In the genomic region with DNA sequence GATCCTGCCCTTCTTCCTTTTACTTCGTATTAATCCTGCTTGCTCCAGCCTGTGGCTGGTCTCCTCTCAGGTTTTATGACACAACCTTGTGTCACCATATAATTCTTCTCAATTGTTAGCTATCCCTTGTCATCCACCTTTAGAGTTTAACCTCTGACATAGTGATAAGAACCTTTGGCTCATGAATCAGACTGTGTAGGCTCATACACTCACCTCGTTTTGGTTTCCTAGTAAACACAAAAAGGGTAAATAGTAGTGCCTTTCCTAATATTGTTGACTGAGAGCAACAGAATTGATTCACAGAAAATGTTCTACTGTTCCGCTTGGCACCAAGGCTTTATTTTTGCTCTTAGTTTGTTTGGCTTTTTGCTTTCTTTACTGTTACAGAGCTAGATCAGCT, we compare ENCODE assay signal across 21 mouse cellular contexts.
DNase-seq lines count a peak whose midpoint lies in the region; ATAC-seq and TF ChIP-seq lines count a peak whose summit lies in the region.
"Had no signal": no experiment of that assay in that cellular context is flagged by ENCODE, and none has a peak within 500 bp of the region (broad histone marks: within the 10 kb centered on the region; RNA-seq: fewer than 3 reads in every experiment).

No protein-coding gene starts in this region.

- no peaks in the 10 kb centered on the region for H3K36me3 ChIP-seq in liver, adult 2 months (ENCODE audit: control insufficient read depth, insufficient read depth, low read length)
- H3K36me3 ChIP-seq in liver, embryonic 16.5 days (ENCODE audit: control insufficient read depth, insufficient read depth): no peaks in the 10 kb centered on the region
- no peaks in the 10 kb centered on the region for H3K36me3 ChIP-seq in liver, embryonic 12.5 days
- no peaks in the 10 kb centered on the region for H3K36me3 ChIP-seq in liver, postnatal 0 days (replicated peaks; ENCODE audit: insufficient read depth, low read length)
- H3K36me3 ChIP-seq in liver, embryonic 11.5 days (ENCODE audit: control insufficient read depth, insufficient read depth, low read length): no peaks in the 10 kb centered on the region
- H3K36me3 ChIP-seq: G1E had no signal

- WGBS in liver, adult 2 months: 17% methylated on average over 3 of the region's 3 CpGs
- WGBS in liver, embryonic 16.5 days (ENCODE audit: insufficient replicate concordance): 51% methylated on average over 3 of the region's 3 CpGs
- 55% methylated on average over 3 of the region's 3 CpGs for WGBS in liver, embryonic 12.5 days (ENCODE audit: insufficient replicate concordance)
- WGBS in liver, postnatal 0 days (ENCODE audit: insufficient replicate concordance): 51% methylated on average over 3 of the region's 3 CpGs
- WGBS in liver, embryonic 11.5 days: 70% methylated on average over 3 of the region's 3 CpGs

- no peaks in the 10 kb centered on the region for H3K9me3 ChIP-seq in liver, embryonic 16.5 days (replicated peaks; ENCODE audit: control insufficient read depth, low read length)
- no peaks in the 10 kb centered on the region for H3K9me3 ChIP-seq in liver, embryonic 12.5 days (replicated peaks)
- H3K9me3 ChIP-seq in liver, postnatal 0 days (ENCODE audit: low read length): no peaks in the 10 kb centered on the region
- H3K9me3 ChIP-seq in liver, embryonic 11.5 days (ENCODE audit: control insufficient read depth, low read length): no peaks in the 10 kb centered on the region
- H3K9me3 ChIP-seq: G1E had no signal

- no peak for TF ChIP-seq EP300 in liver, postnatal 0 days (IDR thresholded peaks at IDR 0.05; ENCODE audit: low read depth)

- ATAC-seq in liver, embryonic 16.5 days (ENCODE audit: low read depth): 0 out of 2 replicates have a peak, but pooled peaks have one; percentile 13
- ATAC-seq in liver, embryonic 12.5 days: no peak
- ATAC-seq in liver, postnatal 0 days: peak; percentile 79
- no peak for ATAC-seq in liver, embryonic 11.5 days (replicated peaks; ENCODE audit: low FRiP score)
- ATAC-seq: activated CD4-positive, CD25-positive, alpha-beta regulatory T cell, adult 4 months; CD4-positive, CD25-positive, alpha-beta regulatory T cell, adult 4 months; Patski had no signal

- no peak overlapping the region for H3K9ac ChIP-seq in liver, adult 2 months (ENCODE audit: low read depth, low read length)
- no peak overlapping the region for H3K9ac ChIP-seq in liver, embryonic 16.5 days (ENCODE audit: low read depth, low read length)
- no peak overlapping the region for H3K9ac ChIP-seq in liver, embryonic 12.5 days
- no peak overlapping the region for H3K9ac ChIP-seq in liver, postnatal 0 days (replicated peaks)
- H3K9ac ChIP-seq in liver, embryonic 11.5 days (ENCODE audit: low read depth, low read length): no peak overlapping the region

- peaks cover 14% of the 10 kb centered on the region; the same call in 1 of the 2 replicates for H3K4me1 ChIP-seq in liver, adult 2 months (ENCODE audit: control insufficient read depth, insufficient read depth, low read length)
- no peaks in the 10 kb centered on the region for H3K4me1 ChIP-seq in liver, embryonic 16.5 days (ENCODE audit: control insufficient read depth, low read depth, low read length)
- no peaks in the 10 kb centered on the region for H3K4me1 ChIP-seq in liver, embryonic 12.5 days
- H3K4me1 ChIP-seq in liver, postnatal 0 days (ENCODE audit: insufficient read depth): no peaks in the 10 kb centered on the region
- H3K4me1 ChIP-seq in liver, embryonic 11.5 days (replicated peaks; ENCODE audit: control insufficient read depth, insufficient read depth, low read length): no peaks in the 10 kb centered on the region

- peak; percentile 86 for DNase-seq in liver, adult 2 months (ENCODE audit: extremely low read depth, low read depth, low spot score)
- no peak for DNase-seq in liver
- DNase-seq in liver, postnatal 0 days: no peak
- DNase-seq in liver, embryonic 11.5 days (ENCODE audit: low spot score): no peak
- DNase-seq: adrenal gland, adult 2 months; adrenal gland, adult 8-10 months; adrenal gland, postnatal 10 days; adrenal gland, postnatal 14 days; adrenal gland, postnatal 25 days; adrenal gland, postnatal 36 days; B cell, adult 2 months; cerebellum, adult 11 months; cerebellum, adult 11-12 months; cerebellum, adult 18-20 months had no signal

- H3K4me2 ChIP-seq in liver, embryonic 16.5 days (ENCODE audit: low read depth, low read length): no peak overlapping the region
- H3K4me2 ChIP-seq in liver, embryonic 12.5 days: no peak overlapping the region
- no peak overlapping the region for H3K4me2 ChIP-seq in liver, postnatal 0 days (ENCODE audit: low read depth, low read length)
- no peak overlapping the region for H3K4me2 ChIP-seq in liver, embryonic 11.5 days

- no peaks in the 10 kb centered on the region for H3K27me3 ChIP-seq in liver, adult 2 months (ENCODE audit: control insufficient read depth, insufficient read depth, low read length)
- no peaks in the 10 kb centered on the region; the same call in 1 of the 2 replicates for H3K27me3 ChIP-seq in liver, embryonic 16.5 days (ENCODE audit: control insufficient read depth, insufficient read depth, low read depth, low read length)
- no peaks in the 10 kb centered on the region for H3K27me3 ChIP-seq in liver, embryonic 12.5 days (replicated peaks)
- no peaks in the 10 kb centered on the region for H3K27me3 ChIP-seq in liver, postnatal 0 days (ENCODE audit: insufficient read depth, low read length)
- H3K27me3 ChIP-seq in liver, embryonic 11.5 days (replicated peaks; ENCODE audit: control insufficient read depth, insufficient read depth, low read length): no peaks in the 10 kb centered on the region
- H3K27me3 ChIP-seq: CH12.LX had no signal

- no peak for TF ChIP-seq POLR2A in liver, adult 2 months (IDR thresholded peaks at IDR 0.05; ENCODE audit: extremely low read depth, insufficient read depth, low read length)

- TF ChIP-seq CTCF in liver, adult 2 months (IDR thresholded peaks at IDR 0.05; ENCODE audit: low read depth, low read length): no peak
- no peak for TF ChIP-seq CTCF in liver, postnatal 0 days (IDR thresholded peaks at IDR 0.05; ENCODE audit: low read depth)

- H3K79me2 ChIP-seq in liver, adult 2 months (ENCODE audit: control insufficient read depth, insufficient read depth, low read length): no peaks in the 10 kb centered on the region

- no peak overlapping the region for H3K4me3 ChIP-seq in liver, adult 2 months (ENCODE audit: insufficient read depth, low read depth, low read length)
- no peak overlapping the region for H3K4me3 ChIP-seq in liver, embryonic 16.5 days (ENCODE audit: low read depth, low read length)
- H3K4me3 ChIP-seq in liver, embryonic 12.5 days: no peak overlapping the region
- H3K4me3 ChIP-seq in liver, postnatal 0 days (ENCODE audit: low read depth, low read length): no peak overlapping the region
- no peak overlapping the region for H3K4me3 ChIP-seq in liver, embryonic 11.5 days (ENCODE audit: low read depth, low read length)

- H3K27ac ChIP-seq in liver, adult 2 months (replicated peaks; ENCODE audit: insufficient read depth, low read depth, low read length): no peak overlapping the region
- no peak overlapping the region for H3K27ac ChIP-seq in liver, embryonic 16.5 days (ENCODE audit: low read length)
- H3K27ac ChIP-seq in liver, embryonic 12.5 days: no peak overlapping the region
- H3K27ac ChIP-seq in liver, postnatal 0 days (ENCODE audit: low read depth): 0 out of 2 replicates have a peak overlapping the region, but pooled peaks have one; percentile 18
- no peak overlapping the region for H3K27ac ChIP-seq in liver, embryonic 11.5 days (ENCODE audit: low read depth, low read length)

Comparison
In these comparisons a context has a peak if more than half of its experiments do, and no peak if none do; other contexts are left out.
1. ATAC-seq: peak in liver, embryonic 16.5 days (single experiment) and liver, postnatal 0 days (single experiment); none in liver, embryonic 12.5 days (single experiment) and liver, embryonic 11.5 days (single experiment).